In the genomic region with DNA sequence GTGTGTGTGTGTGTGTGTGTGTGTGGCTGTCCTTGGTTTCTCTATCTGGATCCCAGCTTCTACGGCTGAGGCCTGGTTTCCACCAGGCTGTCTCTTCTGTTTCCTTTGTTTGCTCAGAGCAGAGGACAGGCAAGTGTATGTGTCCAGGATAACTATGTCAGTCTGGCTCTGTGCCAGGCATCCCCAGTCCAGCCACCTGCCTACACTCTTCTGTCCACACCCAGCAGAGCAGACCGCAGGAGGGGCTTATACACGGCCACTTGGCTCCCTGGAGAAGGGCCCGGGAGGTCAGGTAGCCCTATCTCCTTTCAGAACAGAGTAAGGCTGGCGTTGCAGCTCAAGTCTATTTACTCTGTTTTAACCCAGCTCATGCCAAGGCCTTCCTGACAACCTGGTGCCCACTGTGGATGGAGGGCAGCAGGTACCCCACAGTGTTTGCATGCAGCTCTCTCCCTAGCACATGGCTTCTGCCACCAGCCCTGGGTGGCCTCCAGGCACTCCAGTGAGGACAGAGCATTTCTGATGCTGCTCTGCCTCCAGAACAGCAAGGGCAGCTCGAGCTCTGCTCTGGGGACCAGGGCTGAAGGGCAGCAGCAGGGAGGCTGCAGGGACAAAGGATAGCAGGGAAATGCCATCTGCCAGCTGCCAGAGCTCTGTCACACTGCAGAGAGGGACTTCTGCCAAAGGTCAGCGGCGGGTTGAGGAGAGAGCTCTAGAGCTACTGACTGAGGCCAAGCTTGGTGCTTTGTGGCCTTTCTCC, we compare ENCODE assay signal across 9 mouse cellular contexts.
DNase-seq lines count a peak whose midpoint lies in the region; ATAC-seq and TF ChIP-seq lines count a peak whose summit lies in the region.
"Had no signal": no experiment of that assay in that cellular context is flagged by ENCODE, and none has a peak within 500 bp of the region (broad histone marks: within the 10 kb centered on the region; RNA-seq: fewer than 3 reads in every experiment).

No protein-coding gene starts in this region.

- 31% methylated on average over 8 of the region's 8 CpGs for WGBS in forebrain, postnatal 0 days
- WGBS in hindbrain, embryonic 15.5 days: 29% methylated on average over 8 of the region's 8 CpGs

- H3K4me3 ChIP-seq in forebrain, postnatal 0 days (ENCODE audit: low read depth, low read length): no peak overlapping the region
- no peak overlapping the region for H3K4me3 ChIP-seq in hindbrain, embryonic 15.5 days

- H3K27me3 ChIP-seq in forebrain, postnatal 0 days (ENCODE audit: insufficient read depth, low read length): no peaks in the 10 kb centered on the region
- H3K27me3 ChIP-seq in hindbrain, embryonic 15.5 days: no peaks in the 10 kb centered on the region
- H3K27me3 ChIP-seq: Patski had no signal

- H3K9me3 ChIP-seq in forebrain, postnatal 0 days (ENCODE audit: low read length): no peaks in the 10 kb centered on the region
- no peaks in the 10 kb centered on the region for H3K9me3 ChIP-seq in hindbrain, embryonic 15.5 days

- no peak for TF ChIP-seq CTCF in forebrain, postnatal 0 days (IDR thresholded peaks at IDR 0.05; ENCODE audit: low read depth)

- H3K4me2 ChIP-seq in forebrain, postnatal 0 days (ENCODE audit: low read depth): no peak overlapping the region
- H3K4me2 ChIP-seq in hindbrain, embryonic 15.5 days: no peak overlapping the region

- peak; percentile 52; the same call in 1 of the 2 replicates for ATAC-seq in forebrain, postnatal 0 days
- ATAC-seq in hindbrain, embryonic 15.5 days (ENCODE audit: low FRiP score, low read depth): peak; percentile 42
- no peak for ATAC-seq in megakaryocyte progenitor cell, adult 5-6 weeks (replicated peaks; ENCODE audit: poor library complexity)
- ATAC-seq in inflammation-experienced regulatory T-cells, adult 6 months: no peak
- ATAC-seq in megakaryocyte, adult 5-6 weeks (ENCODE audit: poor library complexity, severe bottlenecking): no peak
- ATAC-seq: Patski had no signal

- H3K9ac ChIP-seq in forebrain, postnatal 0 days: peak overlapping the region; percentile 11; the same call in 1 of the 2 replicates
- no peak overlapping the region for H3K9ac ChIP-seq in hindbrain, embryonic 15.5 days

- peak; percentile 88 to 93 for DNase-seq in adrenal gland, adult (ENCODE audit: inconsistent age in 2 of 2, low spot score in 1 of 2)
- DNase-seq in cerebellum, adult 11 months: peak; percentile 79
- DNase-seq in forebrain, postnatal 0 days: no peak
- DNase-seq in lung, postnatal 25 days (ENCODE audit: low spot score): peak; percentile 37

- H3K4me1 ChIP-seq in forebrain, postnatal 0 days (ENCODE audit: insufficient read depth): peaks cover 12% of the 10 kb centered on the region; the same call in 1 of the 2 replicates
- H3K4me1 ChIP-seq in hindbrain, embryonic 15.5 days (replicated peaks): peaks cover 66% of the 10 kb centered on the region

- H3K27ac ChIP-seq in forebrain, postnatal 0 days (ENCODE audit: low read depth, low read length): 0 out of 2 replicates have a peak overlapping the region, but pooled peaks have one; percentile 9
- peak overlapping the region; percentile 74 for H3K27ac ChIP-seq in hindbrain, embryonic 15.5 days (replicated peaks)

- peaks cover 7% of the 10 kb centered on the region; the same call in 1 of the 2 replicates for H3K36me3 ChIP-seq in forebrain, postnatal 0 days (ENCODE audit: insufficient read depth)
- H3K36me3 ChIP-seq in hindbrain, embryonic 15.5 days: no peaks in the 10 kb centered on the region

Comparison
In these comparisons a context has a peak if more than half of its experiments do, and no peak if none do; other contexts are left out.
1. ATAC-seq: peak in forebrain, postnatal 0 days (single experiment) and hindbrain, embryonic 15.5 days (single experiment); none in megakaryocyte progenitor cell, adult 5-6 weeks (single experiment), inflammation-experienced regulatory T-cells, adult 6 months (single experiment) and megakaryocyte, adult 5-6 weeks (single experiment).